Mouse (Mus musculus) midbrain, embryonic 15.5 days (tissue): ENCODE measurements at regions not wholly inside any gene's neighbourhood (a gene's known extent, or its start where the extent isn't known, plus 50 kb on each side); places are given as distances from the start of the nearest gene placed in this dataset.

Source experiments
- ATAC-seq: fragments of 200-750 bp; cut with Nextera tagmentation; replicated peaks from 2 replicates; pipeline ENCODE4 v1.8.0; 2017; ENCODE audit warnings: moderate TSS enrichment
- H3K27ac ChIP-seq: fragments of 300-500 bp; sonication (generic); 2 replicates; pipeline ENCODE4 v1.5.1; 2015; ENCODE audit warnings: mild to moderate bottlenecking, inconsistent platforms
- H3K27me3 ChIP-seq: fragments of 300-500 bp; sonication (generic); replicated peaks from 2 replicates; pipeline ENCODE4 v1.6.1; 2015; ENCODE audit warnings: inconsistent platforms
- H3K36me3 ChIP-seq: fragments of 300-500 bp; sonication (generic); replicated peaks from 2 replicates; pipeline ENCODE4 v1.6.1; 2015; ENCODE audit warnings: inconsistent platforms
- H3K4me1 ChIP-seq: fragments of 300-500 bp; sonication (generic); 2 replicates; pipeline ENCODE4 v1.6.1; 2015; ENCODE audit warnings: inconsistent platforms
- H3K4me2 ChIP-seq: fragments of 300-500 bp; sonication (generic); 2 replicates; pipeline ENCODE4 v1.6.1; 2015; ENCODE audit warnings: inconsistent platforms, mild to moderate bottlenecking, moderate library complexity
- H3K4me3 ChIP-seq: fragments of 300-500 bp; sonication (generic); 2 replicates; pipeline ENCODE4 v1.5.1; 2015; ENCODE audit warnings: mild to moderate bottlenecking, inconsistent platforms
- H3K9ac ChIP-seq: fragments of 300-500 bp; sonication (generic); 2 replicates; pipeline ENCODE4 v1.6.1; 2015; ENCODE audit warnings: mild to moderate bottlenecking, inconsistent platforms
- H3K9me3 ChIP-seq: fragments of 300-500 bp; sonication (generic); 2 replicates; pipeline ENCODE4 v1.6.1; 2016; ENCODE audit warnings: inconsistent platforms
- WGBS: fragments of 180-500 bp; shearing (Covaris S2); methylation state at CpG from one replicate; pipeline ENCODE4 v1.1.7; 2015; ENCODE audit warnings: mixed read lengths; 5-methylcytosine and 5-hydroxymethylcytosine counted together

DNA sequence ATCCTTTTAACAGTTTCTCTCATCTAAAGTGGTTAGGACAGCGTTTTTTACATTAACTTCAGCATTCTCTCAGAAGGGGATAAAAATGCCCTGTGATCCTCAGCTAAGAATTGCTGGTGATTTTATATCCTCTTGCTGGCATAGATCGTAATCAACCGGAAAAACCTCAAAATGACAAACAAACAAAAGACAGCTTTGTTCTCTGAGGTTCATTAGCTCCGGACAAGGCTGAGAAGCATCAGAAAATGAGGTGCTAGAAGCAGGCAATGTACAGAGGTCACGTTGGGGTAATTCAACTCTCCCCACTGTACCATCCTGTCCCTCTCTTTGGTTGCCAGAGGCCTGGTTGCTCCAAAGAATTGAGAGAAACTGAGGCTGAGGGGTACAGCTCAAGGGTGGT is 120.0 kb upstream of the Astn2 start:
- no peaks in the 10 kb centered on the region for H3K36me3 ChIP-seq
- H3K27ac ChIP-seq: no peak overlapping the region
- no peaks in the 10 kb centered on the region for H3K27me3 ChIP-seq
- H3K9me3 ChIP-seq: no peaks in the 10 kb centered on the region
- ATAC-seq: no peak
- peaks cover 8% of the 10 kb centered on the region; the same call in 1 of the 2 replicates for H3K4me1 ChIP-seq
- no peak overlapping the region for H3K4me3 ChIP-seq
- H3K4me2 ChIP-seq: no peak overlapping the region
- 74% methylated on average over 5 of the region's 5 CpGs for WGBS
- no peak overlapping the region for H3K9ac ChIP-seq

- H3K27me3 ChIP-seq: no peaks in the 10 kb centered on the region
- no peak overlapping the region for H3K9ac ChIP-seq
- peak; percentile 2; the same call in 1 of the 2 replicates for ATAC-seq
- H3K27ac ChIP-seq: peak overlapping the region; percentile 57; the same call in 1 of the 2 replicates
- H3K9me3 ChIP-seq: no peaks in the 10 kb centered on the region
- H3K4me2 ChIP-seq: no peak overlapping the region
- no peaks in the 10 kb centered on the region for H3K36me3 ChIP-seq
- H3K4me3 ChIP-seq: no peak overlapping the region
- peaks cover 8% of the 10 kb centered on the region; the same call in 1 of the 2 replicates for H3K4me1 ChIP-seq
- 72% methylated on average over 2 of the region's 2 CpGs for WGBS
Observed at GRCm38 (mm10) chr4:66523886-66524245, 119.5 kb upstream of the Astn2 start.

DNA sequence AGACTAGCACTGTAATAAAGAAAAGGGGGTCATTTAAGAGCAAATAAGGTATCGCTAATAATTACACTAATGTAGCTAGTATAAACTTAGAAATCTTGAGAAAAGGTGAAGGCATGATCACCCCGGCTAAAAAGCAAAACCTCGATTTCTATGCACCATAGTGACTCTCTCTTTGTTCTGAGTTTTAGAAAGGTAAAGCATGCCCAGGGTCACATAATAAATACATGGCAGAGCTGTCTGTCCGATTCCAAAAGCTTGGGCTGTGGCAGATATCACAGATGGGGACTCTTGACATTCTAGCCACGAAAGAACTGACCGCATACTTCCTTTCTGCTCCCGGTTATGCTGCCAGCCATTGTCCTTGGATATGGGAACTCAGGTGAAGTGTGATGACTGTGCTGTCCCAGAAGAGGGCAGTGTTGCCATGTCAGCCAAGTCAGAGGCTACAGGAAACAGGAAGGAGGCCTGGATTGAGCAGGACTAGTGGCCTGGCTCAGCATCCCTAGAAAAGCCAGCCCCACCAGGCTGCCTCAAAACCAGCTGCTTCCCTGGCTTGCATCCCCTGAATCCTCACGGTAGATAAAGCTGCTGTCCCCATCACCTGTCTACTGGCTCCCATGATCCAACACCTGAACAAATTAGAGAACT is 119.0 kb upstream of the Astn2 start:
- 43% methylated on average over 8 of the region's 8 CpGs for WGBS
- Histone ChIP-seq H3K4me1 (peaks cover 8% of the 10 kb centered on the region; the same call in 1 of the 2 replicates), H3K9me3 (no peaks in the 10 kb centered on the region), H3K36me3 (no peaks in the 10 kb centered on the region), H3K9ac (no peak overlapping the region), H3K4me3 (no peak overlapping the region), H3K27ac (peak overlapping the region; percentile 57; the same call in 1 of the 2 replicates), H3K4me2 (no peak overlapping the region), H3K27me3 (no peaks in the 10 kb centered on the region)
- ATAC-seq: peak; percentile 87

- Histone ChIP-seq H3K36me3 (no peaks in the 10 kb centered on the region), H3K4me2 (no peak overlapping the region), H3K9ac (no peak overlapping the region), H3K4me3 (no peak overlapping the region), H3K4me1 (peaks cover 8% of the 10 kb centered on the region; the same call in 1 of the 2 replicates), H3K9me3 (no peaks in the 10 kb centered on the region), H3K27ac (no peak overlapping the region), H3K27me3 (no peaks in the 10 kb centered on the region)
- peak; percentile 27; the same call in 1 of the 2 replicates for ATAC-seq
- 72% methylated on average over 2 of the region's 2 CpGs for WGBS
Observed at GRCm38 (mm10) chr4:66522097-66522809, 117.8 kb upstream of the Astn2 start.

DNA sequence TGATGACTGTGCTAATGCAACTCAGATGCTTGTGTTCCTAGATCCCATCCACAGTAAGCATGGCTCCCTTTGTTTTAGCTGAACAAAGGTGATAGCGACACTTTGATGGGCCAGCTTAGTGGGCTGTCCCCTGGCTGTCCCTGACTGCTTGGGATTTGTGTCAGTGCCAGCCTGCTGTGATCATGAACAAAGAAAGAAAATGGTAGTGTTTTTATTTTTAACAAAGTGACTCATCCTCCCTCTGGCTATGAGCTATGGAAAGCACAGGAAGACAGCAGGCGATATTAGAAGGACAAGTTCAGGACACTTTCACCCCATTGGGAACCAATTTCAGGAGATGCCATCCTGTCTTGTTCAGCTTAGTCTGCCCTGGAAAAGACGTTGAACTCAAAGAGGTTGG is 116.4 kb upstream of the Astn2 start:
- 68% methylated on average over 3 of the region's 3 CpGs for WGBS
- H3K27ac ChIP-seq: no peak overlapping the region
- ATAC-seq: no peak
- H3K36me3 ChIP-seq: no peaks in the 10 kb centered on the region
- H3K9ac ChIP-seq: no peak overlapping the region
- no peak overlapping the region for H3K4me2 ChIP-seq
- H3K9me3 ChIP-seq: no peaks in the 10 kb centered on the region
- peaks cover 8% of the 10 kb centered on the region; the same call in 1 of the 2 replicates for H3K4me1 ChIP-seq
- H3K4me3 ChIP-seq: no peak overlapping the region
- H3K27me3 ChIP-seq: no peaks in the 10 kb centered on the region

GRCm38 (mm10) chr4:66515815-66516214 is 111.4 kb upstream of the Astn2 start:
- H3K4me1 ChIP-seq: no peaks in the 10 kb centered on the region
- H3K4me3 ChIP-seq: no peak overlapping the region
- no peaks in the 10 kb centered on the region for H3K27me3 ChIP-seq
- WGBS: 76% methylated on average over 1 of the region's 1 CpGs
- H3K27ac ChIP-seq: no peak overlapping the region
- ATAC-seq: no peak
- H3K36me3 ChIP-seq: no peaks in the 10 kb centered on the region
- H3K4me2 ChIP-seq: no peak overlapping the region
- no peaks in the 10 kb centered on the region for H3K9me3 ChIP-seq
- H3K9ac ChIP-seq: no peak overlapping the region

GRCm38 (mm10) chr4:66483496-66483895 is 79.1 kb upstream of the Astn2 start:
- Histone ChIP-seq H3K36me3 (no peaks in the 10 kb centered on the region), H3K27me3 (no peaks in the 10 kb centered on the region), H3K27ac (no peak overlapping the region), H3K4me2 (no peak overlapping the region), H3K9me3 (no peaks in the 10 kb centered on the region), H3K4me3 (no peak overlapping the region), H3K9ac (no peak overlapping the region), H3K4me1 (no peaks in the 10 kb centered on the region)
- 86% methylated on average over 6 of the region's 6 CpGs for WGBS
- ATAC-seq: no peak

DNA sequence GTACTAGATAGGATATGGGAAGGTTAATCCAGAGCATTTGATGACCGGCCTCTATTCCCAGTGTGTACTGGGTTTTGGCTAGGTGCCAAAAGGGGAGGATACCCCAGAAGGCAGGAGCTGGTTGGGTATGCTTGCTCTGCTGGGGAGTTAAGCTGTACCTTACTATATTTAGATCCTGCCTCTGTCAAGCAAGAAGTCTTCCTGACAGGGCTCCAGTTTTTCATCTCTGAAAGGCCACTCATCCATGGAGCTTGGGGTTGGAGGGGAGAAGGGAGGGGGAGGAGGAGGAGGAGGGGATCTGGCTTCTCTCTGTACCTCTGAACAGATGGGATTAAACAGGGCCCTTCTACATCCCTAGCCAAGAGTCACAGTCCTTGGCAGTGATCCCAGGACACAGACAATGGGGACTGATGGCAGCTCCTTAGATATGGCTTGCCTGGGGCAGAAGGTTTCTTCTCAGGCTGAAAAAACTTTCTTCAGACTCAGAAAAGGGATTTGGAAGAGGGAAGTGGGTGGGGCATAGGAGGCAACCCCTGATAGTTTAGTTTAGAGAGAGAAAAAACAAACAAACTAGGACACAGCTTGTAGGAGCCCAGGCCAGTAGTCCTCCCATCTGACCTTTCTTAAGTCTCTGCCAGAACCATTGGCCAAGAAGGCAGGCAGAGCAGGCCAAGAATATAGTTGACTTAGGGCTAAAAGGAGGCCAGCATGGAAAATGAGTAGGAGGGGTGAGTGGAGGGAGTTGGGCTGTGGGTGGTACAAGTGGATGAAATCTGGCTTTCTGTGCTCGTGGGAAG is 78.3 kb upstream of the Astn2 start:
- no peaks in the 10 kb centered on the region for H3K27me3 ChIP-seq
- no peak overlapping the region for H3K4me3 ChIP-seq
- WGBS: 26% methylated on average over 2 of the region's 2 CpGs
- H3K4me1 ChIP-seq: no peaks in the 10 kb centered on the region
- H3K36me3 ChIP-seq: no peaks in the 10 kb centered on the region
- H3K4me2 ChIP-seq: no peak overlapping the region
- H3K9ac ChIP-seq: no peak overlapping the region
- peak; percentile 98 for ATAC-seq
- H3K9me3 ChIP-seq: no peaks in the 10 kb centered on the region
- 0 out of 2 replicates have a peak overlapping the region, but pooled peaks have one; percentile 15 for H3K27ac ChIP-seq

- Histone ChIP-seq H3K9me3 (no peaks in the 10 kb centered on the region), H3K9ac (no peak overlapping the region), H3K36me3 (no peaks in the 10 kb centered on the region), H3K4me1 (no peaks in the 10 kb centered on the region), H3K4me2 (no peak overlapping the region), H3K27ac (no peak overlapping the region), H3K4me3 (no peak overlapping the region), H3K27me3 (no peaks in the 10 kb centered on the region)
- ATAC-seq: no peak
- 87% methylated on average over 8 of the region's 8 CpGs for WGBS
Observed at GRCm38 (mm10) chr4:66478601-66479217, 74.3 kb upstream of the Astn2 start.
